Mouse (Mus musculus) v-Abl transformed pro-B cells (cell line): ENCODE measurements around the gene Kat2a.

Source experiments
- in situ Hi-C, 2 experiments: fragments of 400-800 bp; cut with MboI; formaldehyde crosslinking; loops; one replicate each; pipeline ENCODE4 v1.15.1; 2025; ENCODE audit not compliant: unreplicated experiment in 2 of 2

Gene Kat2a

DNA sequence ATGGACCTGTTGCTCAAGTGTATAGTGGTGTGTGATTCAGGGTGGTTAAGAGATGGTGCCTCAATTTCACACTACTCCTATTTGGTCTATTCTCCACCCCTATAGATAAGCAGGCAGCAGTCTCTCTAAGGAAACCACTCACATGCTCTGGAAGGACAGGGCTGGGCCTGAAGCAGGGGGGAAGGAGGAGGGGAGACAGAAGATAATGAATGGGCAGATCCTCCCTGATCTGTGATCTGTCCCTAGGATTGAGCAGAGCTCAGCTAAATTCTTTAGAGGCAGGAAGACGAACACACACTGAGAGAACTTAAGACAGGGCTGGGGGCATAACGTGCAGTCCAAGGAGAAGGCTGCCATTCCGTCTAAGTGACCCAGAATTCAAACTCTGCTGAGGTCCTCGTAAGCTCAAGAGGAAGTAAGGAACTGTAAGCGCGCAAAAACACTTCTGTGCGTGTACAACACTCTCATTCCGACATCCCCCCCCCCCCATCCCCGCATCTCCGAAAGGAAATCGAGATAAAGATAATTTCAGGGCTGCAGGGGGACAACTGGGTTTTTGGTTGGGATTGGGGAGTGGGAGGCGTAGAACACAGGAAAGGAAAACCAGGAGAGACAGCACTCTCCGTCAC, 25.0 kb upstream of the Kat2a start:
- in situ Hi-C loops, result no loop called here

DNA sequence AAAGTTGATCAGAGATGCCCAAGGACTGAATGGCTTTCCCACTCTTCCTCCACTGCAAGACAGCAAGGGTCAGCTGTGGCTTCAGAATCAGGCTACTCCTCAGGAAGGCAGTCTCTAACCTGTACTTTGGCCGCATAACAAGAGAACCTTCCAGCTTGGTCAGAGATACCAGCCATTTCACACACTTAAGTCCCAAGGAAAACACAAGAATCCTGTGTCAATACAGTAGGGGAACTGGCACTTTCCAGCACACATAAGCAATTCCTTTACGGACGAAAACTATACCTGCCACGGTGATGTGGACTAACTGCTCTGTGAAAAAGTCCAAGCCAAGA, 24.4 kb upstream of the Kat2a start:
- in situ Hi-C loops, result no loop called here

DNA sequence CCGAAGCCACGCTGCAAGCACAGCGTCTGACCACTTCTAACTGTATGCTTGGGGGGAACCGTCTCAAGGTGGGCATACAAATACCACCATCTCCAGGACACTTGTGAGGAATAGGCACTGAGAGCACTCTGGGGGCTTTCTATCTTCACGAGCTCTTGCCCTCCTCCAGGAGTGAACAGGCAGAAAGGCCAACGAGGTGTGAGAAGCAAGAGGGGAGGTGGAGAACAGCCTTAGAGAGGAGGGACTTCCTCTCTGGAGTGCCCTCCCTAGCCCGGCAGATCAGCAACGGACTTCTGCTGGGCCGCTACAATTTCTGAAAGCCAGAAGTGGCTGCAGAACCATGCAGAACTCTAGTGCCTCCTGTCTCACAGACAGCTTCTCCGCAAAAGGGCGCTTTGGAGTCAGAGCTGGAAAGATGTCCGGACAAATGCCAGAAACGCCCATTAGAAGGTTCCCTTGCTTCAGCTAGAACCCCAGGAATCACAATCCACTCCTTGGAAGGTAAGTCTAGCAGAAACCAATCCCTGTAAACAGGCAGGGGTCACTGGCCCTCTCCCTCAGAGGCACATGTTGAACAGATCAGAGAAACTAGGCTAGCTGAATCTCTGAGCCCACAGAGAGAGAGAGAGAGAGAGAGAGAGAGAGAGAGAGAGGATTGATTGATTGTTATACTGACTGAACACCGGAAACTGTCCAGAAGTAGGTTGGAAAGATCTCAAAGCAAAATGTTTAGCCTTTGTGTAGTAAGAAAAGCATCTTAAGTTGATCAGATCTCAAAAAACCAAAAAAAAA, 23.9 kb upstream of the Kat2a start:
- in situ Hi-C loops, result no loop called here

DNA sequence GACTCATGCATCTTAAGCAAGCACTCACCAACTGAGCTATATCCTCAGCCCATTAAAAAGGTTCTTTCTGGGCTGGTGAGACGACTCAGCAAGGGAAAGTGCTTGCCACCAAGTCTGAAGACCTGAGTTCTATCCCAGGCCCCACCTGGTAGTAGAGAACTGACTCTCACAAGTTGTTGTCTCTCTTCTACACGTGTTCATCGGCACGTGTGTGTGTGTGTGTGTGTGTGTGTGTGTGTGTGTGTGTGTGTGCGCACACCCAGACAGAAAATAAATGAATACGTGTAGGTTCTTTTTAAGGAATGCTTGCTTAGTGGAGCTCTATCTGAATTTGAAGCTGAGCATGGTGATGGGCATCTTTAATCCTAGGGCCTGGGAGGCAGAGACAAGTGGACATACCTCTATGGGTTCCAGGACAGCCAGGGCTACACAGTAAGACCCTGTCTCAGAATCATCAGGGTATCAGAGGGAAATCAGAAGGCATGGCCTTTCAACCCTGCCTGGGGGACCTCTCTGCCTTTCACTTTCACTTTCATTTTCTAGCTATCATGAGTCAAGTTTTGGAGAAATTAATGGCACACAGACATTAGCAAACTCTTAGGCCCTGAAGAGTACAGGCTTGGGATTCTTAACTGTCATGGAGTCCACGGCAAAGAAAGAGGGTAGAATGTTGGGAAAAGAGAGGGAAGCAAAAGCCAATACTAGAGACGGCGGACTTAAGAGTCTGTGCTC, 23.0 kb upstream of the Kat2a start:
- in situ Hi-C loops, result no loop called here

DNA sequence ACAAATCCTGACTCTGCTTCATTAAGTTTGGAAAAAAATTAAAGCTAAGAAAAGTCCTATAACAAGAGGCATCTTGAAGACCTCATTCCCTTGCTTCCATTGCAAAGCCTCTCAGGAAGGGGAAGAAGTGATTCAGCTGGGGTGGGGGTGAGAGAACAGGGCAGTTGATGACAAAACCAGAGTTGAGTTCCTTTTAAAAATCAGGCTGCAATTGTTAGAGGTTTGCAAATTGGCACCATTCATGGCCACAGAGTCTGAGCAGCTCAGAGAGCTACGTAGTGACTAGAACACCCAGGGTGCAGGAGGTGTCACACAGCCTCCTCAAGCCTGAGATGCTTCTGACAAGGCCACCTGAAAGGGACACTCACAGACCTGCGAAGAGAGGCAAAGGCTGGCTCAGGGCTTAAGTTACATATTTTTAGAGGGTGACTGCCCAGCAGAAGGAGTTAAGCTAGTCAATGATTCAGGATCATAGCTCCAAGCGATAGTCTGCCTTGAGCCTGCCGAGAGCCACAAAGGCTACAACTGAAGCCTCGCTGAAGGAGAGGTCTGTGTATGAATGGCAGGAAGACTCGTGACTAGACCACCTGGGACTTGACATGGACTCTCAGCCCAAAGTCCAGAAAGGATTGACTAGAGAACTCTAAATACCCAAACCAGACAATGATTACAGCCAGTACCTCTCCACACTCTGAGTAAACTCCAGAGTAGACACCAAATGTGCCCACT, 18.4 kb upstream of the Kat2a start:
- in situ Hi-C loops, result no loop called here

DNA sequence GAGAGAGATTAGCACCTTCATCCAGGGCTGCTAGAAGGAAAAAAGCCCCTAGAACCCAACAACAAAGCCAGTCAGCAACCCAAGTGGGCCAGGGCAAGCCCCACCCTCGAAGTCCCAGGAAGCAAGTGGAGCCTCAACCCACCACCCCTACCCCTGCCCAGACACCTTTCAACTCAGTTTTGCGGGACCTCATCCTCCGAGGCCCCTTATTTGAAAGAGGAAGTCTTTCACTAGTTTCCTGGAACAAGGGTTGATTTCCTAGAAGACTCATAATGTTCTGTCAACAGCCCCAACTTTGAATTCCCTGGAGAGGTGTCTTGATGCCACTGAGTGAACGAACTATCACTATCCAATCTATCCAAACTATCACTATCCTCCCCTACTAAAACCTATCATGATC, 17.7 kb upstream of the Kat2a start:
- in situ Hi-C loops, result no loop called here

DNA sequence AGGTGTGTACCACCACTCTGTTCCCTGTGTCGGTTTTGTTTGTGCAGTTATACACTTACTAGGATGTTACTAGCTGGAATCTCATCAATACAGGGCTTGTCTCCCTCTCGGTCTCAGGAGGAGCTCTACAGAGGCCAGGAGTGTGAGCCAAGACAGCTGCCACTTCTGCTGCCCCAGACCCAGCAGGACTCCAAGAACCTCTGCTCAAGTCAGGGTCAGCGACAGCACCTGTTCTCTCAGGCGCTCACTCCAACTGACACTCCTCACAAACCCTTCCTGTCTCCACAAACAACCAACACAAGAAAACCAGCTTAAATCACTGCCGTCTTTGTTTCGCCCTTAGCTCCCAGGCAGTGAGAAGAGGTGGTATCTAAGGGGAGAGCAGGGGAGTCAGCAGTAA, 16.3 kb upstream of the Kat2a start:
- in situ Hi-C loops, result no loop called here

DNA sequence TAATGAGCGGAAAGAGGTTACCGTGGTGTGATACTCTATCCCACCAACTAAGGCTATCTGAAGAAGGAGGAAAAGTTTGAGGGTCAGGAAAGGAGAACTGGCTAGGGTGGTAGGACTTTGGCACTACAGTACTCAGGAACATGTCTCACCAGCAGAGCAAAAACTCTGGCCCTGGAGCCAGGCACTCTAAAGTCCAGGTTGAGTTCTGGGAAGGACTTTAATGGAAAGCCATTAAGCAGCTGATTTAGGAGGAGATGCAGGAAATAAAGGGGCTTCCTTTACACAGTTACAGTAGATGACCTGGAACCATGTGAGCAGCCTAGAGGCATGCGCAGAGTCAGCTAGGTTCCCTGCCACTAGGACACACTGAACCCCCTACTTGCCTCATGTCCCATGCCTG, 14.9 kb upstream of the Kat2a start:
- in situ Hi-C loops, result no loop called here

DNA sequence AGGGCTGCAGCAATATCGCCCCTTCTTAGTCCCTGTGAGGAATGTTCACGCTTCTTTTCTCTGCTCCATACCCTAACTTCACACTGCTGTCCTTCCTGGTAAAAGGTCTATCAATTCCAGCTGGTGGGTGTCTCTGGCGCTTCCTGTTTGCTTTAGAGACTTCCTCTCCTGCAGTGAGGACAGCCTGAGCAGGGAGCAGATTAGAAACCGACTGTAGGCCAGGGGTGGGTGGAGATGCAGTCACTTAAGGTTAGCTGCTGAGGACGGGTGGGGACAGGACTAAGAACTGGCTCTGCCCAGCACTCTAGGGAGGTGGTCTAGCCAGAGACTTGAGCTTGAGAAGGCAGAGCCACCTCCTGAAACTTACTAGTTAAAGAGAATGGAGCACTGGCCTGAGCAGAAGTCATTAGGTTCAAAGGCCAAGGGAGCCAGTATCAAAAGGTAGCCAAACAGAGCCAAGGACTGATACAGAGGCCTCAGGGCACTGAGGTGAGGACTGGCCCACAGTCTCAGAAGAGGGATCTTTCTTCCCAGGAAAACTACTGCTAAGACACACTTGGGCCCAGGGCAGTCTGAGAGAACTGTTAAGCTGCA, 12.8 kb upstream of the Kat2a start:
- in situ Hi-C loops, result no loop called here

DNA sequence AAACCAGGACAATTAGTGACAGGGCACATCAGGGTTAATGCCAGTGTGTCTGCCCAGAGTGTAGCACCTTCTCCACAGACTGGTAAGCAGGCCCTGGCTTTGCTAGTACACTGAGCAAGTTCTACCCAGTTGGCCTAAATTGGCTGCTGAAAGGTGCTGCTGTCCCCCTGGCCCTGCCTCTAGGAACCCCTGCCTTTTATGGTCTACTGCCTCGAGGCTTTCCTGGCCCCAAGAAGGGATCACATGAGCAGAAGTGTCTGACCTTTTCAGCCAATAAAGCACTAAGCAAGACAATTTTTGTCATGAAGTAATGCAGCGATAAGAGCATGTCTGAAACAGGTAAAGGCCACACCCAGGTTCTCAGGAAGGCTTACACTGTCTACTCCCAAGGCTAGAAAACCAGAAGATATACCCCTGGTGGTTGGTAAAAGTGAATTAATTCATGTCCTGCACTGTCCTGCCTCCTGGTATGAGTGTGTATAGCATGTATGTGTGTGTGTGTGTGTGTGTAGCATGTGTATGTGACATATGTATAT, 10.3 kb upstream of the Kat2a start:
- in situ Hi-C loops, result no loop called here

DNA sequence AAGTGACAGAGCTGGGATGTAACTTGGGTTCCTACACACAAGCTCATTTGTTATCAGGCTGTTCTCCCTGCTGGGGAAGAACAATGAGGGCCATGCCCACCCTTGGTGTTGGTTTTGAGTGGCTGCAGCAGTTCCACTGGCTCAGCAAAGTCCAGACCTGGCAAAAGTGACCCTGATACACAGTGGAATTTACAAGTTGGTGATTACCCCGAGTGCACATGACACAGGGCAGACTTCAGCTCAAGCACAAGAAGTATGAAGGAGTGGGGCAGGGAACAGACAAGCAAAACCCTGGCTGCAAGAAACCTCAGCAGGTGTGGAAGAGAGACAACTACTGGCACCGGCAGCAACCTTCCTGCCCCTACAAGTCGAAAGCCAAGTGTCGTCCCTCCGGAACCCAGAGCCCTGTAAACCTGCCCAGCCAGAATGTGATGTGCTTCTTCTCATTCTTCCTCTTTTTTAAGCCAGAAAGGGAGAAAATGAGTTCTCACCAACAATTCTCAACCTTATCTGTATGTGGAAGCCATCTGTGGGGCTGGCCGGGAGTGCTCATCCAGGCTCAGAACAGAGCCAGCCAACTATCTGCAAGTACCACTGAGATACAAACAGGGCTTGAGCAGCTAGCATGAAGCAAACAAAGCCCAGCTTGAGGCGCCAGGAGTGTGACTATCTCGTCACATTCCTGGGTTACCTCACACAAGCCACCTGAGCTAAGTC, 9.7 kb upstream of the Kat2a start:
- in situ Hi-C loops, result no loop called here

DNA sequence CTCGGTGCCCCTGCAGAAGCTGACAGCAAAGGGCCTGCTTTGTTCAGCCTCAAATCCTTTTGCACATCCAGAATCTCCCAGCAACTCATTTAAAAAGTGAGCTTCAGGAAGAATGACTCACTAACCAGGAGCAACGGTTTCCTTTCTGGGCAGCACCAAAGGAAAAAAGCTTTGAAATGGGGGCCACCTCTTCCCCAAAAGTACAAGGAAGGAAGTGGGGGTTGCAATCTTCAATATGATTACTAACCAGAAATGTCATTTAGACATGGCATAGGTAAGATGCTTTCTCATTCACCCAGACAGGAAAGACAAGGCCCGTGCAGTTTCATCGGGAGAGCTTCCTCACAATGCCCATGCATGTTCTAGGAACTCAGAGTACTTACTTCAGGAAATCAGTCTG, 9.0 kb upstream of the Kat2a start:
- in situ Hi-C loops, result no loop called here

DNA sequence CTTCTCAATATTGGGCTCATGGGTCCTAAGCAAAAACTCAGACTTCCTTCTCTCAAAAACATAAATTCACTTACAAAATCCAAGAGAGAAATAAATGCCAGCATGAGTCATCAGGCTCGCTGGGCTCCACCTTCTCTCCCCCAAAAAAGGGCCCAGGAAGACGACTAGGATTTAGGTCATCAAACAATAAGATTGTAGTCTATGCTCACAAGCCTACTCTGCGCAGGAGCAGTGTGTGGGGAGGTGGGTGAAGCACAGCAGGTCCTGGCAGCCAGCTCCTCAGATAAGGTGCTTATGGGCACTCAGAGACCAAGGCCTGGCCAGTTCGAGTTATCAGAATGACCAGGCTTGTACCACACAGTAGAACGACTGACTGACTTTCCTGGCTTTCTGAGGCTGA, 8.1 kb upstream of the Kat2a start:
- in situ Hi-C loops, result no loop called here

DNA sequence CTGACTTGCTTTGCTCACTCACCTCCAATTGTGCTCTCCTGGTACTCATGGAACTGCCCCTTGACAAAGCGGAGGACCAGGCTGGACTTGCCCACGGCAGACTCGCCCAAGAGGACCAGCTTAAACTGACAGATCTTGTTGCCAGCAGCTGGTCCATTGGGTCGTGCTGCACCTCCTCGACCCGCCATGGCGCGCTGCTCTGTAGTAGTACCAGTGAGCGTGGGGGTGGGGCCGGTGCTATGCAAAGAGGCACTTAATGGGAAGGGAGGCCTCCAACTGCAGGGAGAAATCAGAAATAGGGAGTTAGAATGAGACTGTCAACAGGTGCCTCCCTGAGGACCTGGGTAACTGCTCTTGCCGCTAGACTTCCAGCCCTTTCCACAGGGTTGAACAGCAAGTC, 7.6 kb upstream of the Kat2a start:
- in situ Hi-C loops, result loop anchor here (5.0 to 10.0 kb wide), 4 partner anchors 32 to 237 kb away; partner anchors contain the start of gene Hcrt (in 1 of the 2)

DNA sequence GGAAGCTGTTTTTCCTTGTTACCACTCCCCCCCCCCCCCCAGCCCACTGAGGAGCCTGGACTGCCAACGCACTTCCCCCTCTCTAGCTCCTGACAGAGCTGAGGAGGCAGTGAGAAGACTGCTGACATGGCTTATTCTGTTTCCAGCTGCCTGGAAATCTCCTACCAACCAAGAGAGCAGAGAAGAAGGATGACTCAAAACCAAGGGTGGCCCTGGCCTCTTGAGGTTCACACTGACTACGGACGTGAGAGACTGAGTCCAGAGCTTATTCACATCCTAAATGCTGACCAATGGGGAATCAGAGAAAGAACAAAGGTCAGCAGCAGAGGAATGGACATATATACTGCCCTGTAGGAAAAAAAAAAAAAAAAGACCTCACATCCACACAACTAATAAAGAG, 7.0 kb upstream of the Kat2a start:
- in situ Hi-C loops, result loop anchor here (5.0 to 10.0 kb wide), 4 partner anchors 33 to 238 kb away; partner anchors contain the start of gene Hcrt (in 1 of the 2)

DNA sequence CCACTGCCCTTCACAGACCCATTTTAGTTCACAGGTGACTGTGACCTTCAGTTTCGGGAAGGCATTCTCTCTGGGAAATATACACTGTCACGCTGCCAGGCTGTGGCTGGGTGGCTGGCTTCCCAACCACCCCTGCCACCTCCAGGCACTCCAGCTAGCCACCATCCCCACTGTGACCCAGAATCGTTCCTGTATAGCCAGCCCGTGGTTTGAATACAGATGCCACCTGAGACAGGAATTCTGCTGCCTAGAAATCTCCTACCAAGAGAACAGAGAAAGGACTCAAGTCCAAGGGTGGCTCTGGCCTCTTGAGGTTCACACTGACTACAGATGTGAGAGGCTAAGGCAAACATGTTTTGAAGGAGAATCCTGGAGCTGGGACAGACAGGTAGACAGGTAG, 6.6 kb upstream of the Kat2a start:
- in situ Hi-C loops, result loop anchor here (5.0 to 10.0 kb wide), 4 partner anchors 33 to 238 kb away; partner anchors contain the start of gene Hcrt (in 1 of the 2)

DNA sequence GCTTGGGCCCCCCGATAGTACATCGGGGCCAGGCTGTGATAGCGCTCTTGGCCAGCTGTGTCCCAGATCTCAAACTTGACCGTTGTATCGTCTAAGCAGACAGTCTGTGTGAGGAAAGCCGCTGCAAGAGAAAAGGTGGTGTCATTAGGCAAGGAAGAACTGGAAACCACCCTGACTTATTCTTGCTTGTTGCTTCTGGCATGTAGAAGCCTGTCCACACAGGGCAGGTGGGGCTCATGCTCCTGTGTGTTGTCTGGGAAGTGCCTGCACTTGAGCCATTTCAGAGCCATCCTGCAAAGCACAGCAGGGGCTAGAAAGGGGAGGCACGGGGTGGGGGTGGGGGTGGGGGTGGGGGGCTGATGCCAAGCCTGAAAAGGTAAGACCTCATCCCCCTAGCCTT, 6.2 kb upstream of the Kat2a start:
- in situ Hi-C loops, result loop anchor here (5.0 to 10.0 kb wide), 4 partner anchors 34 to 239 kb away; partner anchors contain the start of gene Hcrt (in 1 of the 2)

DNA sequence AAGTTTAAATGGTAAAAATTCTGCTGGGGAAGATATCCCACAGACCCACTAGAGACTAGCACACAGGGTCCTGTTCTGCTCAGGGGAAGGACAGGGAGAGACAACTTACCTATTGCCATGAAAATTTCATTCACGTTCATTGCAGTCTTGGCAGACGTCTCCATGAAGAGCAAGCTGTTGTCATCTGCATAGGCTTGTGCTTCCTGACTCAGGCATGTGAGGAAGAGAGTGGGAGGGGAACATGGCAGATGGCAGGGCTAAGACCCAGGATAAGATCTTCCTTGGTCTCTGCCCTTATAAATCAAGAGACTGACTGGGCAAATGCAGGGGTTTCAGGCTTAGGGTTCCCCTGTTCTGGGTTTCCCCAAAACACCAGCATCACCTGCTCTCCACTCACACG, 4.4 kb upstream of the Kat2a start:
- in situ Hi-C loops, result loop anchor here (5.0 to 10.0 kb wide), 4 partner anchors 36 to 241 kb away; partner anchors contain the start of gene Hcrt (in 1 of the 2)

DNA sequence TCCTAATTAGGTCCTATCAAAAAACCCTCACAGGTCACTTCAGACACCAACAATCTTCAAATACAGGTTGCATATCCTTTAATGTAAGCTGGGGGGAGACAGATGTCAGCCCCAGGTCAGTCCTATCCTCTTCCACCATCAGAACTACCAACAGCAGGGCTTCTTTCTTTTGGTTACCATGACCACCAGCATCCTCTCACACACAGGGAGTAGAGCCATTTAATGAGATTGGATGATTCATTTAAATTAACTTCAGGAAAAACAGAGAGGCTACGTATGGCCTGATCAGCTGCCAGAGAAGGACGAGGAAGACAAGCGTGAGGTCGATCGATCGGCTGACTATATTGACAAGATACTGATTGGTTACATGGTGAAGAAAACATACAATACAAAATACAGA, 2.7 kb upstream of the Kat2a start:
- in situ Hi-C loops, result loop anchor here (5.0 to 10.0 kb wide), 4 partner anchors 37 to 242 kb away; partner anchors contain the start of gene Hcrt (in 1 of the 2)
